Mouse (Mus musculus): Measurements from ENCODE around the gene Ccdc154. TPM values are rescaled to one million over a fixed set of nuclear protein-coding genes. Genes with fewer than 3 reads are reported as not detected.
A peak's percentile ranks its signal among the peaks of the same experiment; 100 is the strongest.

Ccdc154 gene
- polyA plus RNA-seq, 1 experiment, result not detected

GRCm38 (mm10) chr17:25172558-25172957 is 10.3 kb downstream of the Ccdc154 start:
- Histone ChIP-seq H3K4me1 (ENCODE audit: control insufficient read depth) (peaks cover 12% of the 10 kb centered on the region), H3K4me3 (replicated peaks) (no peak overlapping the region), H3K9me3 (ENCODE audit: control insufficient read depth, low read length) (no peaks in the 10 kb centered on the region), H3K27me3 (ENCODE audit: control insufficient read depth) (peaks cover 3% of the 10 kb centered on the region), H3K36me3 (ENCODE audit: control insufficient read depth) (no peaks in the 10 kb centered on the region)
- TF ChIP-seq TAL1 (IDR thresholded peaks at IDR 0.05; ENCODE audit: low read length), result no peak

- Histone ChIP-seq H3K27me3 (ENCODE audit: control insufficient read depth) (peaks cover 11% of the 10 kb centered on the region), H3K9me3 (ENCODE audit: control insufficient read depth, low read length) (no peaks in the 10 kb centered on the region), H3K36me3 (ENCODE audit: control insufficient read depth) (no peaks in the 10 kb centered on the region), H3K4me1 (ENCODE audit: control insufficient read depth) (peaks cover 12% of the 10 kb centered on the region), H3K4me3 (replicated peaks) (no peak within 1 kb of the TSS)
- TF ChIP-seq GATA1 (IDR thresholded peaks at IDR 0.05; ENCODE audit: low read length), result no peak
- no peak for TF ChIP-seq TAL1 (IDR thresholded peaks at IDR 0.05; ENCODE audit: low read length)
Measured at GRCm38 (mm10) chr17:25175411-25175810, 13.2 kb downstream of the Ccdc154 start, which contains the start of gene Gm38655. Gm38655 (minus strand) TSS chr17:25175471.

GRCm38 (mm10) chr17:25183232-25183631 is 21.0 kb downstream of the Ccdc154 start:
- peaks cover 20% of the 10 kb centered on the region for H3K27me3 ChIP-seq (ENCODE audit: control insufficient read depth)
- peaks cover 6% of the 10 kb centered on the region for H3K36me3 ChIP-seq (ENCODE audit: control insufficient read depth)
- TF ChIP-seq TAL1 (IDR thresholded peaks at IDR 0.05; ENCODE audit: low read length) (no peak), GATA1 (IDR thresholded peaks at IDR 0.05; ENCODE audit: low read length) (no peak)
- H3K4me1 ChIP-seq (ENCODE audit: control insufficient read depth), result peaks cover 54% of the 10 kb centered on the region
- H3K4me3 ChIP-seq (replicated peaks), result peak overlapping the region; percentile 77
- no peaks in the 10 kb centered on the region for H3K9me3 ChIP-seq (ENCODE audit: control insufficient read depth, low read length)

- peak; percentile 62 for TF ChIP-seq GATA1 (IDR thresholded peaks at IDR 0.05; ENCODE audit: low read length)
- TF ChIP-seq TAL1 (IDR thresholded peaks at IDR 0.05; ENCODE audit: low read length), result no peak
- peaks cover 25% of the 10 kb centered on the region for H3K27me3 ChIP-seq (ENCODE audit: control insufficient read depth)
- peaks cover 62% of the 10 kb centered on the region for H3K4me1 ChIP-seq (ENCODE audit: control insufficient read depth)
- H3K36me3 ChIP-seq (ENCODE audit: control insufficient read depth), result peaks cover 6% of the 10 kb centered on the region
- H3K9me3 ChIP-seq (ENCODE audit: control insufficient read depth, low read length), result no peaks in the 10 kb centered on the region
- H3K4me3 ChIP-seq (replicated peaks), result peak within 1 kb of the TSS; percentile 77
Measured at GRCm38 (mm10) chr17:25184129-25184691, 21.9 kb downstream of the Ccdc154 start, which contains the start of gene BC003965. BC003965 (plus strand) TSS chr17:25184554.

- Histone ChIP-seq H3K4me1 (ENCODE audit: control insufficient read depth) (peaks cover 67% of the 10 kb centered on the region), H3K36me3 (ENCODE audit: control insufficient read depth) (peaks cover 6% of the 10 kb centered on the region), H3K9me3 (ENCODE audit: control insufficient read depth, low read length) (no peaks in the 10 kb centered on the region), H3K27me3 (ENCODE audit: control insufficient read depth) (peaks cover 25% of the 10 kb centered on the region), H3K4me3 (replicated peaks) (peak overlapping the region; percentile 77)
- TF ChIP-seq TAL1 (IDR thresholded peaks at IDR 0.05; ENCODE audit: low read length) (no peak), GATA1 (IDR thresholded peaks at IDR 0.05; ENCODE audit: low read length) (no peak)
Measured at GRCm38 (mm10) chr17:25184961-25185360, 22.7 kb downstream of the Ccdc154 start.

GRCm38 (mm10) chr17:25187784-25188149 is 25.5 kb downstream of the Ccdc154 start:
- Histone ChIP-seq H3K9me3 (ENCODE audit: control insufficient read depth, low read length) (no peaks in the 10 kb centered on the region), H3K4me3 (replicated peaks) (peak overlapping the region; percentile 84), H3K36me3 (ENCODE audit: control insufficient read depth) (peaks cover 15% of the 10 kb centered on the region), H3K27me3 (ENCODE audit: control insufficient read depth) (peaks cover 6% of the 10 kb centered on the region), H3K4me1 (ENCODE audit: control insufficient read depth) (peaks cover 63% of the 10 kb centered on the region)
- no peak for TF ChIP-seq GATA1 (IDR thresholded peaks at IDR 0.05; ENCODE audit: low read length)
- TF ChIP-seq TAL1 (IDR thresholded peaks at IDR 0.05; ENCODE audit: low read length), result no peak

- TF ChIP-seq TAL1 (IDR thresholded peaks at IDR 0.05; ENCODE audit: low read length) (no peak), GATA1 (IDR thresholded peaks at IDR 0.05; ENCODE audit: low read length) (no peak)
- H3K36me3 ChIP-seq (ENCODE audit: control insufficient read depth), result peaks cover 20% of the 10 kb centered on the region
- peaks cover 5% of the 10 kb centered on the region; the same call in 1 of the 2 replicates for H3K27me3 ChIP-seq (ENCODE audit: control insufficient read depth)
- H3K9me3 ChIP-seq (ENCODE audit: control insufficient read depth, low read length), result no peaks in the 10 kb centered on the region
- peaks cover 57% of the 10 kb centered on the region for H3K4me1 ChIP-seq (ENCODE audit: control insufficient read depth)
- peak within 1 kb of the TSS; percentile 84 for H3K4me3 ChIP-seq (replicated peaks)
Measured at GRCm38 (mm10) chr17:25188150-25189031, 26.1 kb downstream of the Ccdc154 start, which contains the start of gene Unkl. Unkl (plus strand) TSS chr17:25188397.

GRCm38 (mm10) chr17:25189091-25189490 is 26.8 kb downstream of the Ccdc154 start:
- Histone ChIP-seq H3K27me3 (ENCODE audit: control insufficient read depth) (peaks cover 5% of the 10 kb centered on the region; the same call in 1 of the 2 replicates), H3K36me3 (ENCODE audit: control insufficient read depth) (peaks cover 26% of the 10 kb centered on the region), H3K4me3 (replicated peaks) (peak overlapping the region; percentile 84), H3K4me1 (ENCODE audit: control insufficient read depth) (peaks cover 50% of the 10 kb centered on the region), H3K9me3 (ENCODE audit: control insufficient read depth, low read length) (no peaks in the 10 kb centered on the region)
- TF ChIP-seq TAL1 (IDR thresholded peaks at IDR 0.05; ENCODE audit: low read length) (no peak), GATA1 (IDR thresholded peaks at IDR 0.05; ENCODE audit: low read length) (no peak)

GRCm38 (mm10) chr17:25202401-25202800 is 40.1 kb downstream of the Ccdc154 start:
- no peak for TF ChIP-seq TAL1 (IDR thresholded peaks at IDR 0.05; ENCODE audit: low read length)
- Histone ChIP-seq H3K4me3 (replicated peaks) (no peak overlapping the region), H3K4me1 (ENCODE audit: control insufficient read depth) (peaks cover 2% of the 10 kb centered on the region), H3K36me3 (ENCODE audit: control insufficient read depth) (peaks cover 49% of the 10 kb centered on the region), H3K27me3 (ENCODE audit: control insufficient read depth) (no peaks in the 10 kb centered on the region), H3K9me3 (ENCODE audit: control insufficient read depth, low read length) (no peaks in the 10 kb centered on the region)
